Mouse (Mus musculus) bone marrow macrophage, adult 2 months (primary cell): ENCODE data around the gene 9130019O22Rik.

Experiments
- CTCF ChIP-seq: IDR thresholded peaks from 2 replicates; pipeline ENCODE4 v1.5.1; 2012; ENCODE audit warnings: low read depth, mild to moderate bottlenecking, low read length, moderate library complexity
- POLR2A ChIP-seq: IDR thresholded peaks from 2 replicates; pipeline ENCODE4 v1.6.1; 2012; ENCODE audit warnings: mild to moderate bottlenecking, low read depth, low read length, borderline replicate concordance

DNA sequence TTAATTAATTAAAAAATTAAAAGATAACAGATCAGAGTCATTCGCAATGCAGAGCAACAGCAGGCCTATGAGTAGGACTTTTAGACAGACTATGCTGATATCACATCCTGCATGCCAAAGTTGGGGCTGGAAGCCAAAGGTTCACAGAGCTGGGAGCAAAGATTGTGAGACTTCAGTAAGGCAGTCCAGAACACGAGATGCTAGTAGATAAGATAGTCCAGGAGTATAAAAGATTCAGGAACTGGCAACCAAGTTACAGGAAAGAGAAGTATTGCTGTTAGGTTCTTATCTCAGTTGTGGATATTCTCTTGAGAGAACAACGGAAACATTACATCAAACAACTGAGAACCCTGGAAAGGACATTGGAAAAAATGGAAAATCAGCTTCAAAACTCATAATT is 39.4 kb upstream of the 9130019O22Rik start:
- no peak for TF ChIP-seq POLR2A
- no peak for TF ChIP-seq CTCF
